Mouse (Mus musculus) heart, adult 2 months (tissue): ENCODE measurements around the gene Supt6. TPM values are rescaled to one million over a fixed set of nuclear protein-coding genes. Genes with fewer than 3 reads are reported as not detected.
A peak's percentile ranks its signal among the peaks of the same experiment; 100 is the strongest.
"Not testable (repeated sequence)": the region's sequence is repeated elsewhere in the genome, so short reads cannot be mapped to it uniquely, and the experiment has no call there.

Experiments used
- DNase-seq, 2 experiments: peaks; one replicate each; pipeline ENCODE4 v3.0.0; 2021
- H3K27ac ChIP-seq: fragments of 200-600 bp; 2 replicates; pipeline ENCODE4 v1.8.1; 2022
- H3K27me3 ChIP-seq: fragments of 200-500 bp; 2 replicates; pipeline ENCODE4 v1.6.1; 2012; ENCODE audit warnings: mild to moderate bottlenecking, low read length, inconsistent platforms, mixed read lengths; ENCODE audit not compliant: control insufficient read depth, insufficient read depth
- H3K36me3 ChIP-seq: fragments of 200-500 bp; 2 replicates; pipeline ENCODE4 v1.6.1; 2012; ENCODE audit warnings: low read length, inconsistent platforms; ENCODE audit not compliant: control insufficient read depth, insufficient read depth
- H3K4me1 ChIP-seq: fragments of 200-500 bp; 2 replicates; pipeline ENCODE4 v1.6.1; 2011; ENCODE audit warnings: low read length; ENCODE audit not compliant: control insufficient read depth, insufficient read depth
- H3K4me3 ChIP-seq: fragments of 200-600 bp; 2 replicates; pipeline ENCODE4 v1.8.1; 2022
- H3K79me2 ChIP-seq: fragments of 200-500 bp; replicated peaks from 2 replicates; pipeline ENCODE4 v1.6.1; 2012; ENCODE audit warnings: mild to moderate bottlenecking, inconsistent platforms, low read length, moderate library complexity, mixed read lengths; ENCODE audit not compliant: control insufficient read depth, insufficient read depth
- H3K9ac ChIP-seq: fragments of 200-500 bp; 2 replicates; pipeline ENCODE4 v1.6.1; 2012; ENCODE audit warnings: low read depth, mild to moderate bottlenecking, control low read depth, inconsistent platforms, low read length, mixed read lengths
- CTCF ChIP-seq: fragments of 200-600 bp; IDR thresholded peaks from 2 replicates; pipeline ENCODE4 v1.8.1; 2022; ENCODE audit warnings: antibody characterized with exemption, mild to moderate bottlenecking, moderate library complexity
- EP300 ChIP-seq: fragments of 200-500 bp; IDR thresholded peaks from 2 replicates; pipeline ENCODE4 v1.6.1; 2011; ENCODE audit warnings: low read depth, low read length, control low read depth; ENCODE audit not compliant: insufficient read depth
- POLR2A ChIP-seq: fragments of 200-500 bp; IDR thresholded peaks from 2 replicates; pipeline ENCODE4 v1.6.1; 2011; ENCODE audit warnings: mild to moderate bottlenecking, low read depth, low read length, control low read depth; ENCODE audit not compliant: insufficient read depth
- WGBS: fragments of 180-500 bp; shearing (Covaris S2); methylation state at CpG from one replicate; pipeline ENCODE4 v1.1.7; 2018; 5-methylcytosine and 5-hydroxymethylcytosine counted together
- intact Hi-C: fragments of 180-260 bp; cut with DNase I; formaldehyde crosslinking; loops from one replicate; pipeline ENCODE4 v1.15.1; 2025
- polyA plus RNA-seq: library from polyadenylated mRNA; depleted of rRNA; stranded (reverse); fragments of >200 nt; gene quantifications from 2 replicates; pipeline ENCODE4 v1.2.3, GENCODE M21; 2012
- total RNA-seq, 2 experiments: library from RNA; stranded (reverse); gene quantifications; 2 replicates each; pipeline ENCODE4 v1.2.3; 2021

Supt6 gene
- total and polyA plus RNA-seq, 3 experiments = 13.1 to 32.1 (median 29.5) TPM

GRCm38 (mm10) chr11:78278853-78279252 lies 33.1 kb upstream of the Supt6 start:
- H3K4me1 ChIP-seq = peaks cover 5% of the 10 kb centered on the region
- H3K27me3 ChIP-seq = no peaks in the 10 kb centered on the region
- no peak overlapping the region for H3K27ac ChIP-seq
- WGBS = 40% methylated on average over 7 of the region's 7 CpGs
- H3K79me2 ChIP-seq = no peaks in the 10 kb centered on the region
- intact Hi-C loops = no loop called here
- no peak overlapping the region for H3K9ac ChIP-seq
- DNase-seq = no peak
- no peak overlapping the region for H3K4me3 ChIP-seq
- H3K36me3 ChIP-seq = peaks cover 34% of the 10 kb centered on the region
- no peak for TF ChIP-seq POLR2A
- TF ChIP-seq CTCF = no peak
- no peak for TF ChIP-seq EP300

DNA sequence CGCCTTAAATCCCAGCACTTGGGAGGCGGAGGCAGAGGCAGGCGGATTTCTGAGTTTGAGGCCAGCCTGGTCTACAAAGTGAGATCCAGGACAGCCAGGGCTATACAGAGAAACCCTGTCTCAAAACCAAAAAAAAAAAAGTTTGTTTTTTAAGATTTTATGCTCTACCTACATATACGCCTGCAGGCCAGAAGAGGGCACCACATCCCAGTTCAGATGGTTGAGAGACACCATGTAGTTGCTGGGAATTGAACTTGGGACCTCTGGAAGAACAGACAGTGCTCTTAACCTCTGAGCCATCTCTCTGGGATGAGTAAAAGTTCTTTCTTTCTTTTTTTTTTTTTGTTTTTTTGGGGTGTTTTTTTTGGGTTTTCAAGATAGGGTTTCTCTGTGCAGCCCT lies 30.4 kb upstream of the Supt6 start:
- H3K4me3 ChIP-seq, DNase-seq, H3K9ac ChIP-seq, H3K27ac ChIP-seq, H3K4me1 ChIP-seq, intact Hi-C loops, H3K27me3 ChIP-seq, H3K79me2 ChIP-seq: not testable (repeated sequence)
- peak; percentile 56 for TF ChIP-seq CTCF
- H3K36me3 ChIP-seq = peaks cover 30% of the 10 kb centered on the region
- WGBS = 99% methylated on average over 4 of the region's 4 CpGs

DNA sequence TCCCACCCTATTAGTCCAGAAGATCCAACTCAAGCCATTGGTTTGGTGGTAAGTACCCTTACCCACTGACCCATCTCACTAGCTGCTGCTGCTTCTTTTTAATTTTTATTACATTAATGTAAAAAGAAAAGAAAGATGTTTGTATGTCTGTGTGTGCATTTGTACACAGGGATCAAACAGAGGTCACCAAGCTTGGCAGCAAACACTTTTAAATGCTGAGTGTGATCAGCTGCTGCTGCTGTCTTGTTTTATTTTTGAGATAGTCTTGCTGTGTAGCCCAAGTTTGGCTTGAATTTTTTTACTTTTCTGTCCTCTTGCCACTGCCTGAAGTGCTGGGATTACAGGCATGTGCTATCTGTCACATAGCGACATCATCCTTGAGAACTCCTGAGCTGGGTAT lies 29.8 kb upstream of the Supt6 start:
- intact Hi-C loops = no loop called here
- peaks cover 5% of the 10 kb centered on the region for H3K4me1 ChIP-seq

DNA sequence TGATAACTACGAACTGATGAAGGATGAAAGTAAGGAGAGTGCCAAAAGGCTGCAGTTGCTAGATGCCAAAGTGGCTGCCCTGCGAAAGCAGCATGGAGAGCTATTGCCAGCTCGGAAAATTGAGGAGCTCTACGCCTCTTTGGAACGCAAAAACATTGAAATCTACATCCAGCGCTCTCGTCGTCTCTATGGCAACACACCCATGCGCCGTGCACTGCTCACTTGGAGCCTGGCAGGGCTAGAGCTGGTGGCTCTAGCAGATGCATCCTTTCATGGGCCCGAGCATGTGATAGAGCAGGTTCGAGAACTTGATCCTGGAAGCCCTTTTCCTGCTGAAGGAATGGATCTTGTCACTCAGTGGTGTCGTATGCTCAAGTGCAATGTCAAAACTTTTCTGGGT lies 26.2 kb upstream of the Supt6 start:
- Histone ChIP-seq H3K27ac (no peak overlapping the region), H3K36me3 (peaks cover 4% of the 10 kb centered on the region), H3K4me1 (no peaks in the 10 kb centered on the region), H3K27me3 (no peaks in the 10 kb centered on the region), H3K9ac (no peak overlapping the region), H3K79me2 (0 out of 2 replicates have a peak, but pooled peaks cover 1% of the 10 kb centered on the region), H3K4me3 (no peak overlapping the region)
- intact Hi-C loops = no loop called here
- 85% methylated on average over 13 of the region's 13 CpGs for WGBS
- TF ChIP-seq CTCF (no peak), POLR2A (no peak), EP300 (no peak)
- DNase-seq = no peak

More for the DNA sequence above, 29.8 kb upstream of the Supt6 start:
- no peaks in the 10 kb centered on the region for H3K27me3 ChIP-seq
- H3K27ac ChIP-seq = no peak overlapping the region
- peaks cover 27% of the 10 kb centered on the region for H3K36me3 ChIP-seq
- H3K9ac ChIP-seq = no peak overlapping the region
- no peak for DNase-seq
- no peak for TF ChIP-seq POLR2A
- no peak for TF ChIP-seq CTCF
- no peak for TF ChIP-seq EP300
- WGBS = 97% methylated on average over 1 of the region's 1 CpGs
- no peaks in the 10 kb centered on the region for H3K79me2 ChIP-seq
- no peak overlapping the region for H3K4me3 ChIP-seq

- peaks cover 1% of the 10 kb centered on the region for H3K4me1 ChIP-seq
- no peak overlapping the region for H3K27ac ChIP-seq
- peaks cover 3% of the 10 kb centered on the region; the same call in 1 of the 2 replicates for H3K79me2 ChIP-seq
- no peaks in the 10 kb centered on the region for H3K27me3 ChIP-seq
- H3K9ac ChIP-seq = no peak overlapping the region
- no peak overlapping the region for H3K4me3 ChIP-seq
- intact Hi-C loops = no loop called here
- 78% methylated on average over 6 of the region's 6 CpGs for WGBS
- peaks cover 27% of the 10 kb centered on the region for H3K36me3 ChIP-seq
- TF ChIP-seq EP300 = no peak
- DNase-seq = no peak
Observed at GRCm38 (mm10) chr11:78265571-78265970, 19.8 kb upstream of the Supt6 start.

DNA sequence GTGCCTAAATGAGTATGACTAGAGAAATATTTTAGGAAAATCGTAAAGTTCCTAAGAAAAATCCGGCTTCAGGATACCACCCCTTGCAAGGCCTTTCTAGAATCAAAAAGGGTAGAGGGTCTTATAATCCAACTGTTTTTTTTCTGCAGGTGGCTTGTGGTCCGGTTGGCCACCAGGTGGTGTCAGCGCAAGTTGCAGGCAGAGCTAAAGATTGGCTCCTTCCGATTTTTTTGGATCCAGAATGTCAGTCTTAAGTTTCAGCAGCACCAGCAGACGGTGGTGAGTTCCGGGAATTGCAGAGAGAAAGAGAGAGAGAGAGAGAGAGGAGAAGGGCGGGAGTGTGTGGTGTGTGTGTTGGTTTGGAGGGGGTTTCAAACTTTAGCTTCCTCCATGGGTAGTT lies 16.8 kb upstream of the Supt6 start:
- intact Hi-C loops = loop anchor here (5.0 kb wide), 2 partner anchors 65 to 85 kb away; partner anchors contain the start of gene Pigs
- DNase-seq = peak; percentile 48 to 52
- Histone ChIP-seq H3K4me1 (peaks cover 1% of the 10 kb centered on the region), H3K36me3 (peaks cover 27% of the 10 kb centered on the region), H3K79me2 (peaks cover 1% of the 10 kb centered on the region; the same call in 1 of the 2 replicates), H3K27ac (peak overlapping the region; percentile 90; the same call in 1 of the 2 replicates), H3K27me3 (no peaks in the 10 kb centered on the region), H3K9ac (no peak overlapping the region; the same call in 1 of the 2 replicates), H3K4me3 (peak overlapping the region; percentile 90)
- TF ChIP-seq EP300 (no peak), CTCF (peak; percentile 76), POLR2A (no peak)
- WGBS = 3% methylated on average over 8 of the region's 8 CpGs
